Mouse (Mus musculus): ENCODE results near the gene 1500011B03Rik.

The 1500011B03Rik gene

DNA sequence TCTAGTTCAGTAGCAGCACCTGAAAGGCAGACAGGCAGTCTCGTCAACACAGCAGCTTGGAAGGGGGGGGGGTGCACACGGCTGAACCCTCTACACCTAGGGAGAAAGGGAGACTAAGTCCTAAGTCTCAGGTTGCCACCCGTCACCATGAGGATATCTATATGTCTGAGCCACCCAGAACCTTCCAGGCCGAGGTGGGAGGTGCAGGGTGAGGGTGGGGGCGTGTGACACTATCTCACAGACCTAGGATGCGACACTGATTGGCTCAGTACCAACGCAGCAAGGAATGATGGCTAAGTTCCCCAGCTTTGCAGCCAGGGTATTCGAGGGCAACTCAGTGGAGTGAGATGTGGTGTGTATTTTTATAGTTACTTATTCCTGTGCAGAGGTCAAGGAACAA, 14.9 kb downstream of the 1500011B03Rik start:
- no peak for DNase-seq (ENCODE audit: low spot score)

DNA sequence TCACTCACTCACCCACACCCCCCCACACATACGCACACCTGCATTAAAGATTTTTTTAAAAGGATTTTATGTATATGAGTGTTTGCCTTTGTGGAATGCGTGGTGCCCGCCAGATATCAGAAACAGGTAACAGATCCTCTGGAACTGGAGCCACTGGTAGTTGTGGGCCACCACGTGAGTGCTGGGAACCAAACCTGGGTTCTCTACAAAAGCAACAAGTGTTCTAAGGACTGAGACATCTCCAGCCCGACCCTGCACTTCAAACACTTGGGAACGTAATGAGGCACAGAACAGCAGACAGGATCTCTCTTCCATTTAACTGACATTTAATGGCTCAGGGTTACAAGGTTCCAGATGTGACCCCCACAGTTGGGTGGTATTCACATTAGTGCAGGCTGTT, 15.4 kb downstream of the 1500011B03Rik start:
- DNase-seq (ENCODE audit: low spot score) = no peak

DNA sequence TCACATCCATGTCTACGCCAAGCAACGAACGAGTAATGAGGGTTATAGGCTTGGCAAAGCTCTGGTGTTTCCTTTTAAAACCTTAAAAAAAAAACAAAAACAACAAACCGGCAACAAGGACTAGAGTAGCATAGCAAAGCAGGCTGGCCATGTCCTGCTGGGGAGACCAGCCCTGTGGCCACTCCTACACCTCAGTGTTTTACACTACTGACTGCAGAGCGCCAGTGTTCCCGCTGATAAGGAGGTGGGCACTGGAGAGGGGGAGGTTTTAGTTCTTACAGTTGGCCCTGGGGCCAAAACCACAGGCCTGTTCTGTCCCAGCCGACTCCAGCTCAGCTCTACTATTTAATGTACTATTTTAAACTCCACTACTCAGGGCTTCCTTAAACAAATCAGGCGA, 15.8 kb downstream of the 1500011B03Rik start:
- no peak for DNase-seq (ENCODE audit: low spot score)

DNA sequence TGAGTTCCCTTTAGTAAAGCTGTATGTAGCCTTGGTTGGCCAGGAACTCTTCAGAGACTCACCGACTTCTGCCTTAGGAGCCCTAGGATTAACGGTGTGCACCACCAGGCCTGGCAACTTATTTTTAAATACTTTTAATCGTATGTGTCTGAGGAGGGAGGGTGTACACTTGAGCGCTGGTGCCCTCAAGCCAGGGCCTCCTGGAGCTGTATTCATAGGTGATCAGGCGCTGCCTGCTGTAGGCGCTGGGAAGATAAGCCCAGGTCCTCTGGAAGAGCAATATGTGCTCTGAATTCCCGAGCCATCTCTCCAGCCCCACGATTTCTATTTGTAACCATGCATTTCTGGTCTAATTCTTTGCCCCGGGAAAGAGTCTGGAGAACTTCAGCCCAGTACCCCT, 16.2 kb downstream of the 1500011B03Rik start:
- no peak for DNase-seq (ENCODE audit: low spot score)

- DNase-seq (ENCODE audit: low spot score) = no peak
Measured at GRCm38 (mm10) chr5:114806636-114807035, 16.6 kb downstream of the 1500011B03Rik start.

GRCm38 (mm10) chr5:114805436-114806350, 17.6 kb downstream of the 1500011B03Rik start:
- DNase-seq (ENCODE audit: low spot score) = no peak

DNA sequence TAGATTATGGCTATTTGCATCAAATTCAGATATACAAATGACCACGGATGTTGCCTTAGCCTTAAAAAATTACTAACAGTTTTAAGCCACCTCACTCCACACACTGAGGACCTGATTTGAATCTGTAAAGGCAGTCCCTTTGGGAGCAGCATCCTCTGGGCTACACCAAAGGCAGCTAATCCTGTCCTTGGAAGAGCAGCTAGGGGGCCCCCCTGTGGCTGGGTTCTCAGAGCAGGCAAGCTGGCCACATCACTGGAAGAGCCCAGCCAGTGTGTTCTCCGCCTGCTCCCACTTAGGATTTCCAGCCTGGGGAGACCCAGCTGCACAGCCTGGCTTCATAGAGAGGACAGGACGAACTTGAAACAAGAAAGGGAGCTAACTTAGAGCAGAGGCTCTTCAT, 18.3 kb downstream of the 1500011B03Rik start:
- DNase-seq (ENCODE audit: low spot score) = peak; percentile 60

DNA sequence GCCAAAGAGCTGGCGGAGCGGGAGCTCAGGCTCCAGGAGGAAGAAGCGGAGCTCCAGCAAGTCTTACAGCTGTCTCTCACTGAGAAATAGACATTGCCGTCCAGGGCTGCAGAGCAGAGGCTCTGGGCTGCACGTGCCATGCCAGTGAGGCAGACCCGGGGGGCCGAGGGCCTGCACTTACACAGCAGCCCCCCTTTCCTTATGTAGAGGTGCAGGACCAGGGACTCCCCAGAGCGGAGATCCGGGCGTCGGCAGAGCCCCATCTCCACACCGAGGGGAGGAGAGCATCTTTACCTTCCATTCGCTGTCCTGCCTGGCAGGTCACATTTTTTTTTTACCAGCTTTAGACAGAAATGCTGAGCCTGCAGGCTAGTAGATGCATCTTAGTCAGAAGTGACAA, 18.9 kb downstream of the 1500011B03Rik start:
- DNase-seq (ENCODE audit: low spot score) = no peak

DNA sequence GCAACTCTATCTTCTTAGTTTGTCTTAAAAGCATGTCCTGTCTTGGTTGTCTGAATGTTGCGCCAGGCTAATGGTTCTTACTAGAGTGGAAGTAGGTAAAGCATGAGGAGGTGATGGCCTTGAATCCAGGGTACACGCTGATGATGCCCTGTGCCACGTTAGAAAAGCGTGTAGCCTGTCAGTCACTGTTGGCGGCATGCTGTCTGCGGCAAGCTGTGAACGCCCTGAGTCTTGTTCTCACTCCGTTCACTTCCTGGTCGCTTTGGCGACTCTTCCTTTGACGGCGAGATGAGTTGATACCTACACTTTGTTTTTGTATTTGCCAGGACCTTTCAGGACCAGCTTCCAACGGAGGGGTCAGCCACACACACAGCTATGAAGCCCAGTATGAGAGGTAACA, 20.0 kb downstream of the 1500011B03Rik start:
- DNase-seq (ENCODE audit: low spot score) = no peak

DNA sequence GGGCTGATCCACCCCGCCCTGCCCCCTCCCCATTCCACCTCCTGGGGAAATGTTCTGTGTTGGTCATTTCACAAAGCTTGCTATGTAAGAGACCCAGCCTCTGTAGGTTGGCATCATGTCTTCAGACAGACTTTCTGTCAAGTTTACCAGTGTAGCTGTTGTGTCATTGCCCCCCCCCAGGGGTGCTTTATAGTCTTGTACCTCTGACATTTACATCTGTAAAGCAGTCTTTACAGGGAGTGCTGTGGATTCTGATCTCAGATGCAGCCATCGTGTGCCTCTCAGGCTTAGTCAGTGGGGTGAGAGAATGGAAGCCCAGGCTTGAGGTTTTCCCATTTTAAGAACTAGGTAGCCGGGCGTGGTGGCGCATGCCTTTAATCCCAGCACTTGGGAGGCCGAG, 21.4 kb downstream of the 1500011B03Rik start:
- no peak for DNase-seq (ENCODE audit: low spot score)

DNA sequence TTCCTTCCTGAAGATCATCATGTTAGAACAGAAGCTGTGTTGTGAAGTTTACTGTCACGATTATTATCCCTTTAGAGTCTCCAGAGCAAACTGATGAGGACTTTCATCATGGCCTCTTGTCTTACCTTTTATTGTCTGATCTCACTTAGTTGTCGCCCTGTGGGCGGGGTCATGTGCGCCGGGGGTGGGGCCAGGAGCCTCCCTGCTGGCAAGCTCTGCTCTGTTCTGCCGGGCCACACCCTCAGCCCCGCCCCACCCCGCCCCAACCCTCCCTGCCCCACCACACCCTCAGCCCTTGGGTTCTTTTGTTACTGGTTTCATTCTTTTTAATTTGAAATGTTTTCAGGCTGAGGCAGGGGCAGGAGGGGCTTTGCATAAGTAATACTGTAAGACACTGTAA, 22.2 kb downstream of the 1500011B03Rik start:
- no peak for DNase-seq (ENCODE audit: low spot score)

DNA sequence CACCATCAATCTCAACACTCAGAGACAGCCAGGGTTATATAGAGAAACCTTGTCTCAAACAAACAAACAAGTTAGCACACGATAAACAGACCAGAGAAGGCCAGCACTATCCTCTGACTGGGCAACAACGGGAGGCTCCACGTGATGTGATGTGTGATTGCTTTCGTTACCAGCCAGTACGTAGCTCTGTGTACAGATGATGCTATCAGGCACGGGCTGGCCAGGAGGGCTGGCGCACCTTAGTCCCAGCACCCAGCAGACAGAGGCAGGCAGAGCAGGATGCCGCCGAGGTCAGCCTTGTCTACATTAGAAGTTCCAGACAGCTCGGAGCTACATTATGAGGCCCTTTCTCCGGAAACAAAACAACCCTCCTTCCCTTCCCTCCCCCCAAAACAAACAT, 23.4 kb downstream of the 1500011B03Rik start:
- no peak for DNase-seq (ENCODE audit: low spot score)

DNA sequence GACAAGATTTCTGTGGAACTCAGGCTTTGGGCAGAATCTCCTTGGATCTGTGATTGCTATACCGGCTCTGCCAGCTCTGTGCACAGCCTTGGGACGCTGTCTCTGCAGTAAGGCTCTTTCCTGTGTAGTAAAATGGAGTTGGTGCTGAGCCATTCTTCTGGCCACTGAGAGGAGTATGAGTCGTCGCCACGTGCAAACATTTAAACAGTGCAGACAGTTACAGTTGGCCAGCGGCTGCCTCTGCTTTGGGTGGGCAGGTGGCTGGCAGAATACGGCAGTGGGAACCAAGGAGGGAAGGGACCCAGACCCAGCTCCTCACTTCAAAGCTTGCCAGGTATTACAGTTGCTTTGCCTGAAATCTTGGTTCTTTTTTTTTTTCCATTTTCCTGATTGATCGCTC, 26.0 kb downstream of the 1500011B03Rik start:
- DNase-seq (ENCODE audit: low spot score) = no peak

GRCm38 (mm10) chr5:114796299-114797012, 26.8 kb downstream of the 1500011B03Rik start:
- no peak for DNase-seq (ENCODE audit: low spot score)

- no peak for DNase-seq (ENCODE audit: low spot score)
Measured at GRCm38 (mm10) chr5:114795653-114796052, 27.6 kb downstream of the 1500011B03Rik start.

- no peak for DNase-seq (ENCODE audit: low spot score)
Measured at GRCm38 (mm10) chr5:114795231-114795630, 28.0 kb downstream of the 1500011B03Rik start.

DNA sequence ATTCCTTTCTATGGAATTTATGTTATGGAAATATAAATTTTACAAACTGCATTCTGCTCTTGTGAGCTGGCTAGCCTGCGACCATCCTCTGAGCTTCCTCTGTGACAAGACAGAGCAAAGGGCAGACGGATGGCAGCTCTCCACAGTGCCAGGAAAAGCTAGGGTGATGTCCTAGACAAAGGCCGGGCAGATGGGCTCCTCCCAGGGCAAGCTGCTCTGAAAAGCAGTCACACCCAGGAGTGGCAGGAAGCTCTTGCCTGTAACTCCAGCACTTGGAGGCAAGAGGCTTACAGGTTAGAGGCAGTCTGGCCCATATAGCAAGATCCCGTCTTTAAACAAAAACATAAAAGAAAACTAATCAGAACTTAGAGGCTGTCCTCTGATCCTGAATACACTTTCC, 28.7 kb downstream of the 1500011B03Rik start:
- no peak for DNase-seq (ENCODE audit: low spot score)

- no peak for DNase-seq (ENCODE audit: low spot score)
Measured at GRCm38 (mm10) chr5:114793317-114793716, 30.0 kb downstream of the 1500011B03Rik start.

DNA sequence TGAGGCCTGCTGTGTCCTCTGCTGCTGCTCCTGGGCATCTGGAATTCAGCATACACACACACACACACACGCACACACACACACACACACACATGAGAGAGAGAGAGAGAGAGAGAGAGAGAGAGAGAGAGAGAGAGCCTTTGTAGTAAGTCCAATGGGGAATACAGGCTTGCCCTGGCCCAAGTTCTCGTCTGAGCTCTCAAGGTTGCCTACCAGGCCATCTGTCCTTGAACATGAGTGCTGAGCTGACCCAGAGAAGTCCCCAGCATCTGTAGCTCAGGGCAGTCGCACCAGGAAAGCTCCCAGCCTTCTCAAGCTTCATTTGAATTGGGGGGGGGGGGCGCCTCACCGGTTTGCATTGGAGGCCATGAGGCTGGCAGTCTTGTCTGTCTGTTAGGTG, 38.1 kb downstream of the 1500011B03Rik start:
- no peak for DNase-seq (ENCODE audit: low spot score)

DNA sequence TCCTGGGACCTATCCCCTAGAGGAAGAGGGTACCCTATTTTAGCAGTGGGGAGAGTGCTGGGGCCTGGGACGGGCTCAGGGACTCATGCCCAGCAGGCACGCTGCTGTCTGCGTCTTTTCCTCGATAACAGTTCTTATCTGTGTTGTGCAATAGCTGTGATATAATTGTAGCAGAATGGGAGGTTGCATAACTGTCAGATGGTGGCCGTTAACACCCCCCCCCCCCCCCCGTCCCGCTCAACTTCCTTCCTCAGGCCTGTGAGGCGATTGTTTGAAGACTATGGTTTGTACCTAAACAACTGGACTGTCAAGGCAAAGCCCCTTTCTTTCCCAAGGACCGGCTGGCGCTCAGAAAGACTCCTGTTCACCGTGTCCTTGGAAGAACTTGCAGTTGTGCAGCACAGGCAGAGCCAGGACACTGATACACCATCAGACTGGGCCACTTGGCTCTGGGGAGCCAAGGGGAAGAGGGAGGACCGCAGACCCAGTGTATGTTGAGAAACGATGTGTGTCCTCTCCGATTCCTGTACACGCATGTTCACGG, 38.6 kb downstream of the 1500011B03Rik start:
- DNase-seq (ENCODE audit: low spot score) = peak; percentile 50

- DNase-seq (ENCODE audit: low spot score) = no peak
Measured at GRCm38 (mm10) chr5:114783405-114784163, 39.7 kb downstream of the 1500011B03Rik start.

DNA sequence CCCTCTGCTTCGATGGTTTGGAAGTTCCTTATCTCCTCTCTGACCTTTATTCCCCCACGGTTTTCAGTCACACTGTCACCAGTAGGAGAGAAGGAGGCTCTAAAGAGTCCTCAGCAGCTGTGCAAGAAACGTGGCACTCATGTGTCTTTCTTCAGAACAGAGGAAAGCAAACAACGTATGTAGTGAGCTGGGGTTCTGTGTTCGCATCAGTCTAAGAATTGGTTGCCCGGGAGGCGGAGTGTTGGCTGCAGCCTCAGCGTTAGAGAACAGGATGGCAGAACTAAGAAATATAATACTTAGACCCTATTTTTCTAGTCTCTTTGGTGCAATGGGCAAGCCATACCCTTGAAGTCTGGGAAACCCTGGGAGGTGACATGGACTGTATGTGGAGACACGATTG, 40.3 kb downstream of the 1500011B03Rik start:
- no peak for DNase-seq (ENCODE audit: low spot score)
